Mouse (Mus musculus) liver, embryonic 14.5 days (tissue): Measurements from ENCODE around the gene Kank4. TPM values are rescaled to one million over a fixed set of nuclear protein-coding genes. Genes with fewer than 3 reads are reported as not detected.

Experiments
- ATAC-seq: fragments of 200-750 bp; cut with Nextera tagmentation; 2 replicates; pipeline ENCODE4 v1.8.0; 2017; ENCODE audit warnings: moderate number of reproducible peaks, mild to moderate bottlenecking, moderate library complexity; ENCODE audit not compliant: insufficient read depth
- DNase-seq, 3 experiments: peaks; one replicate each; pipeline ENCODE4 v3.0.0-alpha.2; 2012 to 2013; ENCODE audit warnings: low read depth in 3 of 3, low spot score in 3 of 3
- H3K27ac ChIP-seq: fragments of 300-500 bp; sonication (generic); 2 replicates; pipeline ENCODE4 v1.5.1; 2014; ENCODE audit warnings: moderate library complexity, mild to moderate bottlenecking, control low read depth, inconsistent platforms
- H3K27me3 ChIP-seq: fragments of 300-500 bp; sonication (generic); 2 replicates; pipeline ENCODE4 v1.6.1; 2014; ENCODE audit warnings: mild to moderate bottlenecking, low read length, moderate library complexity; ENCODE audit not compliant: control insufficient read depth, insufficient read depth
- H3K36me3 ChIP-seq: fragments of 300-500 bp; sonication (generic); replicated peaks from 2 replicates; pipeline ENCODE4 v1.6.1; 2014; ENCODE audit warnings: low read depth; ENCODE audit not compliant: control insufficient read depth, insufficient read depth
- H3K4me1 ChIP-seq, 2 experiments: fragments of 200-500 bp in 1 of 2; fragments of 300-500 bp in 1 of 2; sonication (generic) in 1 of 2; replicated peaks; 2 replicates each; pipeline ENCODE4 v1.6.1; 2012 to 2014; ENCODE audit warnings: antibody characterized with exemption in 1 of 2, inconsistent platforms in 1 of 2, low read length in 1 of 2; ENCODE audit not compliant: control insufficient read depth in 2 of 2, insufficient read depth in 2 of 2
- H3K4me2 ChIP-seq: fragments of 300-500 bp; sonication (generic); 2 replicates; pipeline ENCODE4 v1.6.1; 2014; ENCODE audit warnings: low read depth, mild to moderate bottlenecking, control low read depth, moderate library complexity
- H3K4me3 ChIP-seq, 2 experiments: fragments of 200-500 bp in 1 of 2; fragments of 300-500 bp in 1 of 2; sonication (generic) in 1 of 2; 2 replicates each; pipeline ENCODE4 v1.5.1; 2012 to 2014; ENCODE audit warnings: low read depth in 2 of 2, low read length in 2 of 2, mild to moderate bottlenecking in 2 of 2, control low read depth in 1 of 2, inconsistent platforms in 1 of 2, moderate library complexity in 1 of 2; ENCODE audit not compliant: insufficient read depth in 1 of 2
- H3K9ac ChIP-seq: fragments of 300-500 bp; sonication (generic); replicated peaks from 2 replicates; pipeline ENCODE4 v1.6.1; 2014; ENCODE audit warnings: mild to moderate bottlenecking, control low read depth, moderate library complexity
- H3K9me3 ChIP-seq: fragments of 300-500 bp; sonication (generic); 2 replicates; pipeline ENCODE4 v1.6.1; 2016; ENCODE audit warnings: low read length, mixed read lengths; ENCODE audit not compliant: control insufficient read depth
- CTCF ChIP-seq: IDR thresholded peaks from 2 replicates; pipeline ENCODE4 v1.5.1; 2016; ENCODE audit warnings: antibody characterized with exemption, low read depth, control low read depth
- EP300 ChIP-seq: IDR thresholded peaks from 2 replicates; pipeline ENCODE4 v1.6.1; 2016; ENCODE audit warnings: antibody characterized with exemption, low read depth
- whole genome bisulfite sequencing: fragments of 180-500 bp; shearing (Covaris S2); extraction: QIAGEN DNeasy Blood & Tissue Kit; methylation state at CpG from one replicate; pipeline ENCODE4 v1.1.7; 2014; ENCODE audit not compliant: insufficient replicate concordance; 5-methylcytosine and 5-hydroxymethylcytosine counted together
- polyA plus RNA-seq, 2 experiments: library from polyadenylated mRNA; depleted of rRNA in 1 of 2; stranded (reverse) in 1 of 2; unstranded in 1 of 2; fragments of >200 nt; fragmentation: Nextera tagmentation in 1 of 2; extraction: Ambion mirVana in 1 of 2; gene quantifications; 2 replicates each; pipeline versions ENCODE4 v1.2.1 to v1.2.3; 2012 to 2014

Kank4 gene
- polyA plus RNA-seq, 2 experiments = 0.04 to 0.17 TPM

- no peaks in the 10 kb centered on the region for H3K4me1 ChIP-seq
- no peaks in the 10 kb centered on the region for H3K36me3 ChIP-seq
- no peak overlapping the region for H3K4me3 ChIP-seq
- ATAC-seq (no peak), DNase-seq (no peak)
- TF ChIP-seq CTCF (no peak), EP300 (no peak)
- H3K9ac ChIP-seq = no peak overlapping the region
- no peak overlapping the region for H3K4me2 ChIP-seq
- WGBS = 39% methylated on average over 3 of the region's 3 CpGs
- no peaks in the 10 kb centered on the region for H3K9me3 ChIP-seq
- no peak overlapping the region for H3K27ac ChIP-seq
- H3K27me3 ChIP-seq = no peaks in the 10 kb centered on the region
Measured at GRCm38 (mm10) chr4:98758872-98759518, 58.3 kb downstream of the Kank4 start.

DNA sequence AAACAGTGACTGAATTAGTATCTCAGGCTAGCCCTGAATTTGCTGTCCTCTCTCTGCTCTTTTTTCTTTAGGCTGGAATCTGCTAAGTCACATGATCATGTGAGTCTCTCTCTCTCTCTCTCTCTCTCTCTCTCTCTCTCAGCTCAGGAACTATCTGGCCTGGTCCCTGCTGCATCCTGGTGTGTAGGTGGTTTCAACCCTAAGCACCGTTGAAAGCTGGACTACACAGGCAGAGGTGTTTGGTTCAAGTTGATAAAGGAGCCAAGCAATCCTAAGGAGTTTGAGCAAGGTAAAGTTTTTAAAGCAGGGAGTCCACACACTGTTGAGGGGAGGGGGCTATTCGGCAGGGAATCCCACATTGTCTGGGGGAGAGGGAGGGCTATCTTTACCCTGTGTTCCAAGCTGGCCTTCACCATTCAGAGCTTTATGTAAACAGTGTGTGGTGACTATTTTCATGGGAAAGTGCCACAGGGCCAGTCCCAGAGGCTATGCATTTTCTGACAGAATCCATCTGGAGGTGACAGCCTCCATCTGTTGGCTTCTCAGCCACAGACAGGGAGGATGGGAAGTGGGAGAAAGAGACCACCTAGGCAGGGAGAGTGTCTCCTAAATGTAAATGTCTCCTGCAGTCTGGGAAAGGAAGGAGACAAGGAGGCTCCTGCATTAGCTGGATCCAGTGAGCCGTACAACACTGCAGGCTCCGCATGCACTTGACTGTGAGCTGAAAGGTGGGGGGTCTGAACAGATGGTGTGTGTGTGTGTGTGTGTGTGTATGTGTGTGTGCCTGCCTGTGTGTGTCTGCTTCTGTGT, 59.1 kb downstream of the Kank4 start:
- WGBS = 53% methylated on average over 4 of the region's 4 CpGs
- no peak for TF ChIP-seq EP300
- TF ChIP-seq CTCF = no peak
- Histone ChIP-seq H3K9ac (no peak overlapping the region), H3K4me2 (no peak overlapping the region), H3K4me3 (no peak overlapping the region), H3K9me3 (no peaks in the 10 kb centered on the region), H3K27ac (no peak overlapping the region), H3K4me1 (no peaks in the 10 kb centered on the region), H3K36me3 (no peaks in the 10 kb centered on the region), H3K27me3 (no peaks in the 10 kb centered on the region)
- ATAC-seq = no peak
- DNase-seq = no peak

DNA sequence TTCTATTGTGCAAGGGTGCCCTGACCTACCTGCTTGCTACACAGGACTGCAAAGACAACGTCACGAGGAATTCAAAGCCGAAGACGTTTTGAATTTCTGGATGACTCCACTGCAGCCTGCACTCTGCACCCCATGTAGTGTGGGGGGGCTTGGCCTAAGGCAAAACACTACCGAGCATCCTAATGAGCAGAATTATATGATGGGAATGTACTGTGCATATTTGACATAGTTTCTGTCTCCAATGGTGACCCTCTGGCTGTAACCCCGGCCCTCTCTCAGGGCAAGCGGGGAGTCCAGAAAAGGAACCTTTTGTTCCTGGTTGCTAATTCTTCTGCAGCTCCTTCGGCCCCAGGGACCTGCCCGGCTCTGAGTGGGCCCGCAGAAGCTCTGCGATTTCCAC, 61.2 kb downstream of the Kank4 start:
- TF ChIP-seq CTCF (no peak), EP300 (no peak)
- WGBS = 71% methylated on average over 11 of the region's 11 CpGs
- ATAC-seq = no peak
- H3K36me3 ChIP-seq = no peaks in the 10 kb centered on the region
- H3K9ac ChIP-seq = no peak overlapping the region
- no peaks in the 10 kb centered on the region for H3K9me3 ChIP-seq
- H3K27me3 ChIP-seq = no peaks in the 10 kb centered on the region
- no peaks in the 10 kb centered on the region for H3K4me1 ChIP-seq
- H3K4me2 ChIP-seq = no peak overlapping the region
- H3K27ac ChIP-seq = no peak overlapping the region
- no peak for DNase-seq
- H3K4me3 ChIP-seq = no peak overlapping the region

GRCm38 (mm10) chr4:98754456-98754855, 62.9 kb downstream of the Kank4 start:
- Histone ChIP-seq H3K9me3 (no peaks in the 10 kb centered on the region), H3K9ac (no peak overlapping the region), H3K4me3 (no peak overlapping the region), H3K27ac (no peak overlapping the region), H3K4me1 (no peaks in the 10 kb centered on the region), H3K4me2 (no peak overlapping the region), H3K36me3 (no peaks in the 10 kb centered on the region), H3K27me3 (no peaks in the 10 kb centered on the region)
- DNase-seq = no peak
- ATAC-seq = no peak
- no peak for TF ChIP-seq CTCF
- no peak for TF ChIP-seq EP300
- WGBS = 75% methylated on average over 4 of the region's 4 CpGs

DNA sequence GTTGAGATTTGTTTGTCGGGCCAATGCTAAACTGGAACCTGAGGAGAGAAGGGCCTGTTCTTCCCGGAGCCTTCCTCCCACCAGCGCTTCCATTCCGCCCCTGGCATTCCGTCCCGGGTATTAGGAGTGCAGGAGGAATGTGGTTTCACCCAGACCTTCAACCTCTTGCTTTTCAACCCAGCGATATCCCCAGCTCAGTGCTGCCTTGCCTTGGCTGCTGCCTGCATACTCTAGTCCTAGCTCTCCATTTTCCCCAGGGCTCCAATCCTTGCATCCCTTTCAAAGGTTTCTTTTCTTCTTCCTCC, 73.5 kb downstream of the Kank4 start:
- no peaks in the 10 kb centered on the region for H3K36me3 ChIP-seq
- no peaks in the 10 kb centered on the region for H3K27me3 ChIP-seq
- no peaks in the 10 kb centered on the region for H3K9me3 ChIP-seq
- 25% methylated on average over 7 of the region's 7 CpGs for WGBS
- no peak for ATAC-seq
- H3K4me1 ChIP-seq = no peaks in the 10 kb centered on the region
- no peak for DNase-seq
- H3K4me2 ChIP-seq = no peak overlapping the region
- no peak overlapping the region for H3K9ac ChIP-seq
- TF ChIP-seq EP300 (no peak), CTCF (no peak)
- no peak overlapping the region for H3K4me3 ChIP-seq
- no peak overlapping the region for H3K27ac ChIP-seq
